Comparison of ENCODE assay signal across 8 mouse cellular contexts in genomic region chr4:128971065-128971694, GRCm38 (mm10). TPM values are rescaled to one million over a fixed set of nuclear protein-coding genes. Genes with fewer than 3 reads are reported as not detected.
A peak's percentile ranks its signal among the peaks of the same experiment; 100 is the strongest.
DNase-seq lines count a peak whose midpoint lies in the region; ATAC-seq and TF ChIP-seq lines count a peak whose summit lies in the region.

No protein-coding gene starts in this region.

- H3K9me3 ChIP-seq in forebrain, embryonic 16.5 days (ENCODE audit: control insufficient read depth, low read length), result no peaks in the 10 kb centered on the region
- no peaks in the 10 kb centered on the region for H3K9me3 ChIP-seq in intestine, embryonic 15.5 days
- no peaks in the 10 kb centered on the region for H3K9me3 ChIP-seq in neural tube, embryonic 12.5 days

- no peak overlapping the region for H3K4me2 ChIP-seq in forebrain, embryonic 16.5 days (ENCODE audit: low read length)
- H3K4me2 ChIP-seq in intestine, embryonic 15.5 days (replicated peaks), result no peak overlapping the region
- H3K4me2 ChIP-seq in neural tube, embryonic 12.5 days (replicated peaks), result no peak overlapping the region

- peak; percentile 73 for TF ChIP-seq CTCF in liver, adult 2 months (IDR thresholded peaks at IDR 0.05; ENCODE audit: low read depth, low read length)

- no peak for TF ChIP-seq POLR2A in liver, adult 2 months (IDR thresholded peaks at IDR 0.05; ENCODE audit: extremely low read depth, insufficient read depth, low read length)

- H3K9ac ChIP-seq in forebrain, embryonic 16.5 days (replicated peaks; ENCODE audit: low read depth, low read length), result no peak overlapping the region
- no peak overlapping the region for H3K9ac ChIP-seq in intestine, embryonic 15.5 days
- 0 out of 2 replicates have a peak overlapping the region, but pooled peaks have one; percentile 19 for H3K9ac ChIP-seq in liver, adult 2 months (ENCODE audit: low read depth, low read length)
- no peak overlapping the region for H3K9ac ChIP-seq in neural tube, embryonic 12.5 days

- 43% methylated on average over 14 of the region's 14 CpGs for WGBS in forebrain, embryonic 16.5 days
- WGBS in intestine, embryonic 15.5 days, result 43% methylated on average over 14 of the region's 14 CpGs
- 36% methylated on average over 14 of the region's 14 CpGs for WGBS in liver, adult 2 months
- WGBS in neural tube, embryonic 12.5 days, result 44% methylated on average over 14 of the region's 14 CpGs

- H3K36me3 ChIP-seq in forebrain, embryonic 16.5 days (ENCODE audit: control insufficient read depth, insufficient read depth), result no peaks in the 10 kb centered on the region
- H3K36me3 ChIP-seq in intestine, embryonic 15.5 days, result no peaks in the 10 kb centered on the region
- no peaks in the 10 kb centered on the region for H3K36me3 ChIP-seq in liver, adult 2 months (ENCODE audit: control insufficient read depth, insufficient read depth, low read length)
- no peaks in the 10 kb centered on the region for H3K36me3 ChIP-seq in neural tube, embryonic 12.5 days

- no peaks in the 10 kb centered on the region for H3K27me3 ChIP-seq in forebrain, embryonic 16.5 days (replicated peaks; ENCODE audit: control insufficient read depth, insufficient read depth, low read length)
- no peaks in the 10 kb centered on the region for H3K27me3 ChIP-seq in intestine, embryonic 15.5 days (replicated peaks)
- H3K27me3 ChIP-seq in liver, adult 2 months (ENCODE audit: control insufficient read depth, insufficient read depth, low read length), result no peaks in the 10 kb centered on the region
- no peaks in the 10 kb centered on the region for H3K27me3 ChIP-seq in neural tube, embryonic 12.5 days (replicated peaks)

- H3K27ac ChIP-seq in forebrain, embryonic 16.5 days (ENCODE audit: low read length), result no peak overlapping the region
- H3K27ac ChIP-seq in intestine, embryonic 15.5 days, result no peak overlapping the region
- H3K27ac ChIP-seq in liver, adult 2 months (replicated peaks; ENCODE audit: insufficient read depth, low read depth, low read length), result peak overlapping the region; percentile 5
- no peak overlapping the region for H3K27ac ChIP-seq in neural tube, embryonic 12.5 days

- no peak overlapping the region for H3K4me3 ChIP-seq in forebrain, embryonic 16.5 days (replicated peaks; ENCODE audit: low read length)
- no peak overlapping the region for H3K4me3 ChIP-seq in intestine, embryonic 15.5 days (replicated peaks)
- H3K4me3 ChIP-seq in liver, adult 2 months (ENCODE audit: insufficient read depth, low read depth, low read length), result no peak overlapping the region
- no peak overlapping the region for H3K4me3 ChIP-seq in neural tube, embryonic 12.5 days

- peak; percentile 50; the same call in 1 of the 2 replicates for ATAC-seq in forebrain, embryonic 16.5 days
- peak; percentile 52; the same call in 1 of the 2 replicates for ATAC-seq in intestine, embryonic 15.5 days
- ATAC-seq in neural tube, embryonic 12.5 days (ENCODE audit: low FRiP score, low read depth), result 0 out of 2 replicates have a peak, but pooled peaks have one; percentile 17

- peak; percentile 57 for DNase-seq in ovary, postnatal 10 days (ENCODE audit: low spot score)
- no peak for DNase-seq in ovary, adult 18-20 months (ENCODE audit: low spot score)
- peak; percentile 66 for DNase-seq in c-Kit-positive CD71-positive TER-119-positive erythroid progenitor cells, embryonic 14.5 days (ENCODE audit: low spot score)
- DNase-seq in liver, adult 2 months (ENCODE audit: extremely low read depth, low read depth, low spot score), result peak; percentile 67
- DNase-seq in thymus, postnatal 14 days, result peak; percentile 79

- H3K79me2 ChIP-seq in liver, adult 2 months (ENCODE audit: control insufficient read depth, insufficient read depth, low read length), result no peaks in the 10 kb centered on the region

- H3K4me1 ChIP-seq in forebrain, embryonic 16.5 days (replicated peaks; ENCODE audit: control insufficient read depth, insufficient read depth, low read length), result peaks cover 16% of the 10 kb centered on the region
- peaks cover 6% of the 10 kb centered on the region for H3K4me1 ChIP-seq in intestine, embryonic 15.5 days (replicated peaks)
- peaks cover 18% of the 10 kb centered on the region for H3K4me1 ChIP-seq in liver, adult 2 months (ENCODE audit: control insufficient read depth, insufficient read depth, low read length)
- H3K4me1 ChIP-seq in neural tube, embryonic 12.5 days, result peaks cover 10% of the 10 kb centered on the region

RNA-seq across cellular contexts. Expression of gene Azin2, which starts 8.9 kb away (rescaled TPM):
- polyA plus RNA-seq in forebrain, embryonic 16.5 days (2015; fragmentation: Nextera tagmentation; extraction: Ambion mirVana), result 9.8 and 10.3 TPM in 2 replicates
- polyA plus RNA-seq in intestine, embryonic 15.5 days (2015; fragmentation: Nextera tagmentation; extraction: Ambion mirVana), result 12.9 and 13.3 TPM in 2 replicates
- 5.4 and 5.7 TPM in 2 replicates for total RNA-seq in liver, adult 2 months (2014; rRNA removed)
- polyA plus RNA-seq in liver, adult 2 months (2012; rRNA removed), result 0.81 and 1.7 TPM in 2 replicates
- polyA plus RNA-seq in neural tube, embryonic 12.5 days (2016; fragmentation: Nextera tagmentation; extraction: Ambion mirVana), result 14.4 and 17.5 TPM in 2 replicates

RNA-seq across cellular contexts. Expression of gene Ak2, which starts 20.6 kb away (rescaled TPM):
- polyA plus RNA-seq in forebrain, embryonic 16.5 days (2015; fragmentation: Nextera tagmentation; extraction: Ambion mirVana), result 96.9 and 103 TPM in 2 replicates
- polyA plus RNA-seq in intestine, embryonic 15.5 days (2015; fragmentation: Nextera tagmentation; extraction: Ambion mirVana), result 297 and 298 TPM in 2 replicates
- 194 and 232 TPM in 2 replicates for total RNA-seq in liver, adult 2 months (2014; rRNA removed)
- polyA plus RNA-seq in liver, adult 2 months (2012; rRNA removed), result 140 and 156 TPM in 2 replicates
- 124 and 127 TPM in 2 replicates for polyA plus RNA-seq in neural tube, embryonic 12.5 days (2016; fragmentation: Nextera tagmentation; extraction: Ambion mirVana)
